Mouse (Mus musculus): ENCODE data around the gene H2afy2.

H2afy2 gene

DNA sequence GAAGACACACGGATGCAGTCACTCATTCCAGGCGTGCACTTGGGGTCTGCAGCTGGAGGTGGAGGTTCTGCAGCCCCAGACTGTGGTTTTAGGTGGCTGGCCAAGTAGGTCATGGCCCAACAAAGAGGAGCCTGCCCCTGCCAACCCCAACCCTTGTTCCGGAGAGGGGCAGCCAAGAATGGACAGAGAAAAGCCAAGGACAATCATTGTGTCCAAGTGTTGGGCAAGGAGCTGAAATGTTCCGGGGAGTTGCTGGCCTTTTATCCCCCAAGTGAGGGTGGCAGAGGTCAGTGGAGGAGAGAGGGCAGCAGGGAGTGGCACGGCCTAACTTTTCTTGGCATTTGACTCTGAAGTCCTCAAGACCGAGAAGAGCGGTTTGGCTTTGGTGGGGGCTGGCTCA, 63.6 kb downstream of the H2afy2 start:
- DNase-seq, result no peak

DNA sequence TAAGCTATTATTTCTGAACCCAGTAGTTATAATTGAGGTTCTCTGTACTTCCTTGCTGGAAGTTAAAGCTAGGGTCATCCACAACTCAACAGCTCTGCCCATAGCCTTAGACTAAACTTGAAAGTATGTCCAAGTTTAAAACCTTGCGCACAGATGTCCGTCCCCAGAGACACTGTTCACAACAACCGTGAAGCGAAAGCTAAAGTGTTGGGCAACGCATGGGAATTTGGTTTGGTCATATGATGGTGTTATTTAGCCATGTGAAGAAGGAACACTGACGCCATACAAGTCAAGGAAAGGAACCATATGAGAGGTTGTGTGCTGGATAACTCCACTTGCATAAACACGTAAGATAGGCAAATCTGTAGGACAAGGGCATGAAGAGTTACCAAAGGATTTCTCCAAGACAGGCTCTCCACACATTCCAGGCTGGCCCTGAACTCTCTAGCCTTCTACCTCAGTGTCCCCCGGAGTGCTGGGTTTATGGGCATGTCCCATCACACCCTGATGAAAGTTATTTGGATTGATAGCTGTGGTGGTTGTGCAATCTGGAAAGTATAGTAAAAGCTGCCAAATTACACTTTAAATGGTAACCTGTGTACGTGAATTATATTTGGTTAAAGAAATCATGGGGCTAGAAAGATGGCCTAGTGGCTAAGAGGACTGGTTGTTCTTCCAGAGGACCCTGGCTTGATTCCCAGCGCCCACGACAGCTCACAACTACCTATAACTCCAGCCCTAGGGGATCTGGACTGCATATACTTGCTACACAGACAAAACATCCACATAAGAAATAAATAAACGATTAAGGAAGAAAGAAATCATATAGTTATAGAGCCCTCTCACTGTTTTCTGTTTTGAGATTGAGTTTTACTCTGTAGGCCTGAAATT, 66.3 kb downstream of the H2afy2 start:
- no peak for DNase-seq

DNA sequence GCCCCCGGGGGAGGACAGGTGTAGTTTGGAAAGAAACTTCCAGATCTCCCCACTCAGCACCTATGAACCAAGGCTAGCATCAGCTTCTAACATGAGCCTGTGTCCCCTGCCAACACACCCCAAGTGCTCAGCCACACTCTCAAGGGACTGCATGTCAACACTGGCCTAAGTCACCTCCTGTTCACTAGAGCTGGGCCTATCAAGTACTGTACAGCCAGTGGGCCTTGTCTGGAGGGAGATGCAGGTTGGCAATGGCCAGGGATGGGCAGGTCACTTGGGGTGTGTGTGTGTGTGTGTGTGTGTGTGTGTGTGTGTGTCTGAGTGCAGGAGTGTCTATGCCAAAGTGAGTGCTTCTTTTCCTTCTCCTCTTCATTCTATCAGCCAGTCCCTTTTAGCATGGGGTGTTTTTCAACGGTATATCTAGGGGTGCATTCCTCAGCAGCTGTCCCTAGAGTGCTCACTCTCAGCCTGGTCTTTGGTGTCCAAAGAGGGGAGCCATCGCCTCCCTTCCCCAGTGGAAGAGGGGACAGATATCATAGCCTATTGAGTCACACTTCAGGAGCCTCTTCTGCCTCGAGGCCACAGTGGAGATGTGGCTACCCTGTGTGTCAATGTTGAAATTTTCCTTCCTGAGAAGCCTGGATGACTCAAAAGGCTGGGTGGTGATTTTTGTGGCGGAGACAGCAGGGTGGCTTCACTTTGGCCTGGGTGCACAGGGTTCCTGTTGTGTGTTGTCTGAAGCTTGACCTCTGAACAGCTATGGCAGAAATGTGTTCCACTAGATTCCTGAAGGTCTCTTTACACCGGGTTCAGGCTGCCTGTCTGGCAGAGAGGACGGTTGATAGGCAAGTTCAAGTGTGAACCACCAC, 67.7 kb downstream of the H2afy2 start:
- DNase-seq, result no peak

DNA sequence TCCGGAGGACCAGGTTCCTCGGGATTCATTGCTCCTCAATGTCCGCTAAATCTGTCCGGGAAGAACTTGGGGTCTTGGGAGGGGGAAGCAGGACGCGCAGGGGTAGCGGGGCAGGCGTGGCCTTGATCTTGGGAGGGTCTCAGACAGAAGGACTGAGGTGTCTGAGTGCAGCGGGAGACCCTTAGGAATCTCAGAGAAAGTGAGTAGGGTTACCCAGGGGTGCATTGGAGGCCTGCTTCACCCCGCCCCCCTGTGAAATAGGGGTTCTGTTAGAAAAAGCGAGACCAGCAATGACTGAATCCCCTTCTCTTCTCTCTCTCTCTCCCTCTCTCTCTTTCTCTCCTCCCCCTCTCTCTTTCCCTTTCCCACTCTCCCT, 68.5 kb downstream of the H2afy2 start:
- DNase-seq, result no peak

DNA sequence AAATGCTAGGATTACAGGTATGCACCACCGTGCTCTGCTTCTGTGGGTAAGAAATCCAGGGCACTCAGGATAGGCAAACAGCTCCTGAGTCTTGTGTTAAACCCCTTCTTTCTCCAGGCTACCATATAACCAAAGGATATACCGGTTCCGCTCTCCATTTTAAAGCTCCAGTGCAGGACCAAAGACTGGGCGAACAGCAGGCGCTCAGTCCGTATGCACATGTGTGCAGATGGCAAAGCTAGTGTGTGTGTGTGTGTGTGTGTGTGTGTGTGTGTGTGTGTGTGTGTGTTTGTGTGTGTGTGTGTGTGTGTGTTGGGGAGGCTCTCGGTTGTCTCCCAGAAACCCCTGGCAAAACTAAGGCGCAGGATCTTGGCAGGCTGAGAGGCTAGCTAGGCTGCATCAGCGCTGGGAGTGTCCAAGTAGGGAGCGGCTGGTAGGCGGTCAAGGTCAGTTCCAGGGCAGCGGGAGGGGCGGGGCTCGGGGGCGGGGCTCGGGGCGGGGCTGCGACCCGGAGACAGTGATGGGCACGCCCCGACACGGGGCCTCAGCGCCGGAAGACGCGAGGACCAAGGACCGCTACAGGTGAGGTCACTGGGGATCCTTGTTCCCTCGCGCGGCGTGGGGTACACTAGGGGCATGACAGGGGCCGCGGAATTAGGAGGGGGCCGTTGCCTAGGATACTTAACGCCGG, 69.0 kb downstream of the H2afy2 start, which contains the start of gene Aifm2:
Gene Aifm2 (plus strand): TSS at position 493 of the 691 bp plus-strand sequence.
- DNase-seq, result no peak

DNA sequence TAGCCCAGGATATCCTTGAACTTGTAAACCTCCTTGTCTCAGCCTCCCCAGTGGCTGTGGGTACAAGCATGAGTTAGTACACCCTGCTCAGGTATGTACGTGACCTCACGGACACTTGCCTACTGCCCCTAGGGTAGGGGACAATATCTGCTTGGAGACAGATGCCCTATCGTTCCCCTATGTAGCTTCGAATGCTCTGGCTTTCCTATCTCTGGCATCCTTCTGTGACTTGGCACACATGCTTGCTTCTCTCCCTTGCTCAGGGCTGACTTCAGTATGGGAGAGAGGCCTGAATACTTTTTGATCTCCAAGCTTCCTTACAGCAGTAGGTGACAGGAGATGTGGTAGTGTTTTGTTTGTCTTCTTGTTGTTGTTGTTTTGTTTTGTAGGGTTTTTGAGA, 69.8 kb downstream of the H2afy2 start:
- no peak for DNase-seq

DNA sequence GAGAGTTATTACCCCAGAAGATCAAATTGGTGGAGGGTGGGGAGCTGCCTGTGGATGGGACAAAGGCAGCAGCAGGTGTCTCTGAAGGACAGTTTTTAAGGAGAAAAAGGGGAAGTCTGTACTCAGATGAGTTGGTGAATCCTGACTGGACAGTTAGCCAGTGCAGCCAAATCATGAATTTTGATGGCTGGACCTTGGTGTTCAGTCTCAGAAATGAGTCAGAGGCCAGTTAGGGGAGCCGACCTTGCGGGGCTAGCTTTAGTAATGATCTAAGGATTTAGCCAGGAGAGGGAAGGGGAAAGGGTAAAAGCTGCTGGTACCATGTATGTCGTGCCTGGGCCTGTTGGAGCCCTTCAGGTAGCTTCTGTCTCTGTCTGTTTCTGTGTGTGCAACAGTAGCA, 70.3 kb downstream of the H2afy2 start:
- DNase-seq, result no peak

DNA sequence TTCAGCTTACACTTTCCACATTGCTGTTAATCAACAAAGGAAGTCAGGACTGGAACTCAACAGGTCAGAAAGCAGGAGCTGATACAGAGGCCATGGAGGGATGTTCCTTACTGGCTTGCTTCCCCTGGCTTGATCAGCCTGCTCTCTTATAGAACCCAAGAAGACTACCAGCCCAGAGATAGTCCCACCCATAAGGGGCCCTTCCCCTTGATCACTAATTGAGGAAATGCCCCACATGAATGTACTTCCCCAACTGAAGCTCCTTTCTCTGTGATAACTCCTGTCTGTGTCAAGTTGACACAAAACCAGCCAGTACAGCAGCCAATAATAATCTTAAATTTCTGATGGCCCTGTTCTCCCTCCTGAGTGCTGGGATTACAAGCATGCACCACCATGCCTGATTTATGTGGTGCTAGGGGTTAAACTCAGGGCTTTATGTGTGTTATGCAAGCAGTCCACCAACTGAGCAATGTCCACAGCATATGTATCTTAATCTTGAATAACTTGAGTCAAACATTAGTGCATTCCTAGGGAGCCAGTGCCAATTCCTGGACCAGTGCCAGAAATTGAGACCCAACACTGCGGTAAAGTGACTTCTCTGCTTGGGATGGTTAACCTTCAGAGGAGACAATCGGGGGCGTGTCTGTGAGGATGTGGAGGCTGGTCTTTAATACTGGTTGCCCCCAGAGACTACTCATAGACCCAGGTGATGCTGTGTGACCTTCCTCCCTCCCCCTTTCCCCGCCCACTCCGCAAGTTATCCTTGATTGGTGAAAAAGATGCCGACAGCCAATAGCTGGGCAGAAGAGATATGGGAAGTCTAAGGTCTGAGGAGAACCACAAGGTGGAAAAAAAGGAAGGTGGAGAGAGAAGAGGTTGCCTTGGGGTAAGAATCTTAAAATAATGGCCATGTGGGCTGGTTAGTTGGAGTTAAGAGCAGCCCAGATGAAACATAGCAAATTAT, 77.3 kb downstream of the H2afy2 start:
- no peak for DNase-seq

DNA sequence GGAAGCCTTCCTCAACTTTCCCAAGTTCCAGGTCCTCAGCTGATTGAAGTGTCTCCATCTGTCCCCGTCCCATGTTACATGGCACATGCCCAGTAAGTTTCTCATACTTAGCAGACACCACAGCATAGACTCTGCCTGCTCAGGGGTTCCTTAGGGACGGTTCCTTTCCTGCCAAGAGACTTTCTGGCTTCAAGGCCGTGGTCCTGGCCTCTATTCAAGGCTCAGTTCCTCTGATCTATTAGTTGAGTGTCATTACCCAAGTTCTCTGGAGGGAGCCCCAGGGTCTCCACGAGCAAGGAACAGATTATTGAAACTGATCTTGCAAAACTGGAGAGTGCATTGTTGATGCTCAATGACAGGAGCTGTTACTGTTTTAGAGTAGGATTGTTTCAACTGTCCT, 79.3 kb downstream of the H2afy2 start:
- no peak for DNase-seq

DNA sequence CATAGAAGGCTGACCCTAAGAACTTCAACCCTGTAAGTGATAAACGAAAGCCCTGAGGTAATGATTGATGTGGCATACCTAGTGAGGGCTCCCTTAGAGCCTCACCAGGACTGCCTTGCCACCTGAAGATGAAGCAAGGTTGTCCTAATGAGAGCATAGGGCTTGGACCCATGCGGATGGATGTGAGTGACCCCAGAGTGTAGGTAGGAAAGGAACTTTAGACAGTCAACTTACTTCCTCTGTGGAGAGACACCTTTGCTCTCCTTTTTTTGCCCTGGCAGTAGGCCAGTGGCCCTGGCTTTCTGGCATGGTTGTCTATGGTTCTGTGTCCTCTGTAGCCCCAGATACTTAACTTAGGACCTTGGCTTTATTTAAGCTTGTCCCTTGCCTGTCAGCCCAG, 86.9 kb downstream of the H2afy2 start:
- no peak for DNase-seq

DNA sequence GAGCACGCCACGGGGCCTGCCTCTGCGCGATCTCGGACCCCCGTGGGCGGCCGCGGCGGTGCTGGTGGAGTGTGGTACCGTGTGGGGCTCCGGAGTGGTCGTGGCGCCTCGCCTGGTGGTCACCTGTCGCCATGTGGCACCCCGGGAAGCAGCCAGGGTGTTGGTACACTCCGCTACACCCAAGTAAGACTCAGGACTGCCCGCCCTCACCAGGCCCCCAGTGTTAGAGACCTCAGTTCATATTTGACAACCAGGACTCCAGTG, 87.5 kb downstream of the H2afy2 start:
- no peak for DNase-seq

DNA sequence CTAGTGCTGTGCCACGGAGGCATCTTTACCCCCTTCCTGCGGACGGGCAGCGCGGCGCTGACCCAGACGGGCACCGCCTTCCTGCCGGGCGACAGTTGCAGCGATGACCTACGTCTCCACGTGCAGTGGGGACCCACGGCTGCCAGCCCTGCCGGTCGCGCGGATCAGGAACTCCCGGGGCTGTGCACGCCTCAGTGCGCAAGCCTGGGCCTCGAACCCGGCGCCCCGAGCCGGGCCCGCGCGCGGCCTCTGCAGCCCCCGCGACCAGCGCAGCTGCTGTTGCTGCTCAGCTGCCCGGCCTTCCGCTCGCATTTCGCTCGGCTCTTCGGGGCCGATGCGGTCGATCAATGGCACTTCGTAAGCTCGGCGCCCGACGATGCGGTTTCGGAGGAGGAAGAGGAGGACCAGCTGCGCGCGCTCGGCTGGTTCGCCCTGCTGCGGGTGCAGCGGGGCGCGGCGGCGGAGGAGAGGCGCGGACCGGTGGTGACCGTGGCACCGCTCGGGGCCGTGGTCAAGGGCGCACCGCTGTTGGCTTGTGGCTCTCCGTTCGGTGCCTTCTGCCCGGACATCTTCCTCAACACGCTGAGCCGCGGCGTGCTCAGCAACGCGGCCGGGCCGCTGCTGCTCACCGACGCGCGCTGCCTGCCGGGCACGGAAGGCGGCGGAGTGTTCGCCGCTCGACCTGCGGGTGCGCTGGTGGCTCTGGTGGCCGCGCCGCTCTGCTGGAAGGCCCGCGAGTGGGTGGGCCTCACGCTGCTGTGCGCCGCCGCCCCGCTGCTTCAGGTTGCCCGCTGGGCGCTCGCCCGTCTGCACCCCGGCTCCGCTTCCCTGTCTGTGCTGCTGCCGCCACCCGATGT, 88.0 kb downstream of the H2afy2 start:
- DNase-seq, result peak; percentile 23

DNA sequence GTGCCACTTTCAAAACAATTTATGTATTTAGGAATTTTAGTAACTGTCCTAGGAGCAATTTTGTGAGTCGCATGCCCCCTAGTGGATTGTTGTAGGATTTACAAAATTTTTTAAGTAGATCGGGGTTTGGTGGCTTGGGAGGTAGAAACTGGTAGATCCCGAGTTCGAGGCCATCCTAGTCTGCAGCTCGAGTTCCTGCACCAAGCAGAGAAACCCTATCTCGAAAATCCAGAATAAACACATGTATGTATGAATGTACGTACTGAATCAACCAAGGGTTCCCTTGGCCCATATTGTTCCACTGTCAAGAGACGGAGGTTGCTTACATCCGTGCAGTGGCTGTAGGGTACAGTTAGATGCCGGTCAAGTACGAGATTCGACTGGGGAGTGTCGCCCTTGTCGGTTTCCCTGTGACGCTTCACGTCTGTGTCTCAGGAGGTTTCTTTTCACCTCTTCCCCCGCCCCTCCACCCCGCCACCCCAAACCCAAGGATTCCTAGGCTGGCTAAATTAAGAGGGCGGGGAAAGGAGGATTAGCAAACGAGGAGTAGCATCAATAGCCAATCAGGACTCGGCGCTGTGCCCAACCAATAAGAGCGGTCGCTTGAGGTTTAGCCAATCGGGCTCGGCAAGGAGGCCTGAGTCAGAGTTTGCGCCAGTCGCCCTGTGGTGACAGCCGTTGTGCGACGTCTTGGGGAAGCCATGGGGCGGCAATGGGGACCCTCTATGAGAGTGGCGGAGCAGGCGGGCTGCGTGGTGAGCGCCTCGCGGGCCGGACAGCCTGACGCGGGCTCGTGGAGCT, 88.9 kb downstream of the H2afy2 start, which contains the start of gene Tysnd1:
Gene Tysnd1 (plus strand): TSS at position 645 of the 801 bp plus-strand sequence.
- peak; percentile 99 for DNase-seq

DNA sequence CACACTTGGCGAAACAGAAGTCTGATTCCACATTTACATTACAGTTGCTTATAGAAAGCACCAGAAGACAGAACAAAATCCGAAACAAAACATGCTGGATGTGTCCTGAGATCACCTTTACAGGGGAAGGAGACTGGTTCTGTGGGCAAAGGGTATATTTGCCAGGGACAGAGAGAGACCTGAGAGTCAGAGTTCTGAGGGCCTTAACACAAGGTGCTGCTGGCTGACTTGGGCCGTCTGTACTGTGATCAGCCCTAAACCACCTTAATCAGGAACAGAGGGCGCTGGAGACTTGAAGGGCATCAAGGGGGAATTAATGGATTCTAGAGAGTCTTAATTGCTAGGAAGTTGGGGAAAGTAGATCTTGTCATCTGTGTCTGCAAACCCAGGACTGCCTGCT, 90.4 kb downstream of the H2afy2 start:
- no peak for DNase-seq

DNA sequence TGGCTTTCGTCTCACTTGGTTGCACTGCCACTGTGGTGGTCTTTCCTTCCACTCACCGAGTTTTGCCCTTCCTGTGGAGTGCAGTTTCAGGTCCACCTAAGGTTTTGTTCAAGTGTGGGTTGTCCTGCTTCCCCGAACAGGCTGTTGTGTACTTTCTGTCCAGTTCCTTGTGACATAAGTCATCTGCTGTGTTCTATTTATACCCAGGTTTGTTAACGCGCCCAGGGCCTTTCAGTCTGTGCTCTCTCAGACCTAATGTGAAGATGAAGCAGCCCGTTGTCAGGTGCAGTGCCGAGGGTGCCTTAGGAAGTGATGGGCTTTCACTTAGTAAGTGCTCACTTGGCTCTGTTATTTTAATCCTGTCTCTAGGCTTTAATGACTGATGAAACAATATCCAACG, 94.5 kb downstream of the H2afy2 start:
- no peak for DNase-seq
